Mouse (Mus musculus) kidney, adult 9 months (tissue): ENCODE results near the gene Pank1.

Experiments
- DNase-seq: peaks from one replicate; pipeline ENCODE4 v3.0.0; 2022

The Pank1 gene

DNA sequence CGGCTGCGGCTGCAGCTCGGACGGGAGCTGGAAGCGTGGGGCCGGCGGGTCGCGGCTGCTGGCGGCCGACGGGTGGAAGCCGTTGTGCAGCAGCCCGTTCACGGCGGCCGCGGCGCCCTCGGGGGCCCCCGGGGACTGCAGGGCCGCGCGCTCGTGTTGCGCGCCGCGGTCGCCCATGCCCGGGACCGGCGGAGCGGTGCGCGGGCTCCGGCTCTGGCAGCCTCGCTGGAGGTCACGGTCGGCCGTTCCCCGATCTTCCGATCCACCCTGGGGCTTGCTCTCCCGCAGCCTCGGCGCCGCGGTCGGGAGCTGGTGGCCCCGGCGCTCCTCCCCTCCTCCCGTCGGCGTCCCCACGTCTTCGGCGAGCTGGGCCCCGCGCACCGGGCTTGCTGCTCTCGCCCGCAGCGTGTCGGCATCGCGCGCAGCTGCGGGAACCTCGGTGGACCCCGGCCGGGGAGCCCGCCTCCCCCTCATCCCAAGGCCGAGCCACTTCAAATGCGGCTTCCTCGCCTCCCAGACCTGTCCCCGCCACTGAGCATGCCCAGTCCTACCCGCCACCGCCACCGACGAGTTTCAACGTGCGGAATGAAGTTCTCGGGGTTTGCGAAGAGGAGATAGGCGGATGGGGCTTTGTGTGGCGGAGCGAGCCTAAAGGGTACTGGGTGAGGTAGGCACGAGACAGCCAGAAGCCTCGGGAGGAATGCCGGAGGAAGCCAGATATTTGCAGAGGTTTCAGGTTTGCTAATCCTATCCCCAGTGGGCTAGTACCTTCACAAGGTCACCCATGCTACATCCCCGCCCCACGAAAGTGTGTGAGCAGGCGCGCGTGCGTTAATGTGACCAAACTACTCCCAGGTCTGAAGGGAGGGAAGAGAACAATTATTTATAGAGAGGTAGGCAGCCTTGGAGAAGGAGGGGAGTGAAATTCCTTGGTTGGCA, at the start of gene Pank1:
Gene Pank1, minus strand, starts transcription at position 853 of the 939 bp plus-strand sequence.
- peak; percentile 93 for DNase-seq

DNA sequence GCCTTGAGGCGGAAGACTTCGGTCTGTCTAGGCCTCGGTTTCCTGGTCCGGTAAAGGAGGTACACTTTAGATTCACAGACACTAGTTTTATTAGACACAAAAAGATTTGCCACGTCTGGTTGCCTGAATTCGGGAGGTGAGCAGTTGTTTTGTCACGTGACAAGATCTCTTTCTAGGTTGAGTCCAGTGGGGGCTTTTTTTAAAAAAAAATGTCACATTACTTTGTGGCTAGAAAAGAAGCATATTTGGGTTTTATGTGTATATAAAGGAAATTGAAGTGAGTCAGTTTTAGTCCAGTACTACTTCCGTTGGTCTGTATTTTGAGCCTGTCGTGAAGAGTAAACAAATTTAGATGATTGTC, 43.3 kb upstream of the Pank1 start:
- DNase-seq: no peak

DNA sequence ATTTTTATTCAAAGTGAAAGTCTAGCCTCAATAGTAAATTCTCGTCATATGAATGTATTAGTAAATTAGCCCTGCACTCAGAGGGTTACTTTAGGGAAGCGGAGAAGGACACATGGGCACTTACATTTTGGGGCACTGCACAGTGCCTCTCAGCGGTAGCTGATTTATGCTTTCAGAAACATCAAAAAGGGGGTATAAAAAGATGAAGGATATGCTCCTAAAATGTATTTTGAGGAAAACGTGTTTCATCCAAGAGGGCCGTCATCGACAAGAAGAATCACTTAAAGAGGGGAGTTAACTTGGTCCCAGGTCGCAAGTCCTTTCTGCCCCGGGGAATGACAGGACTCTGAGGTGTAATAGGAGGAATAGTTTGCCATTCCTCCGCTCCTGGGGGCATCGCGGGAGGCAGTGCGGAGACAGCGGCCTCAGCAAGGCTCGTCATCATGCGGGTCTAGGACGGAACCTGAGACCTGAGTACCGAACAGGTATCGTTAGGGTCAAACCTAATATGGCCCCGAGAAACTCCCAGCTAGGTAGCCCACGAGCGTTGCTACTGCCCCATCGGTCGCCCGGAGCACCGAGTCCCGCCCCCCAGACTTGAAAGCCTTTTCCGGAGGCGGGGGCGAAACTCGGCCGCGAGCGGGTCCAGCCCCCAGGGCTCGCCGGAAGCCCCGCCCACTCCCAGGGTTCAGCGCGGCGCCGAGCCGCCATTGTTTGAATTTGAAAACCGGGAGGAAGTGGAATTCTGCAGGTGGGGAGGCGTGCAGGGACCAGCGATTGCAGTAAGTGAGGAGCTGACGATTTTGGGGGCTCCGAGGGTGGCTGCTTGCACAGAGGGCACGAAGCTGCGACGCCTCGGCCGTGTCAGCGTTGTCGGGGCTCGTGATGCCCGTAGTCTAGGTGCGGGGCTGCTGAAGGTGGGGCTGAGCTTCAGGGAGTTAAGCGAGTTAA, 42.7 kb upstream of the Pank1 start, which contains the start of gene Kif20b:
Gene Kif20b, plus strand, starts transcription at position 710 of the 951 bp plus-strand sequence.
- DNase-seq: peak; percentile 92

DNA sequence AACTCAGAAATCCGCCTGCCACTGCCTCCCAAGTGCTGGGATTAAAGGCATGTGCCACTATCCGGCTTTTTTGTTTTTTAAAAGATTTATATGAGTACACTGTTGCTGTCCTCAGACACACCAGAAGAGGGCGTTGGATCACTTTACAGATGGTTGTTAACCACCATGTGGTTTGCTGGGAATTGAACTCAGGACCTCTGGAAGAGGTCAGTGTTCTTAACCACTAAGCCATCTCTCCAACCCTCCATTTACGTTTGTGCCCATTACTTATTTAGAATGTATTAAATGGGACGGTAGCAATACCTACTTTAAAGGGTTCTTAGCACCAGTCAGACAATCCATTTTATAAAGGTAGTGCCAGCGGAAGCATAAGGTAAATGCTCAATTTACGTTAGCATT, 42.0 kb upstream of the Pank1 start:
- DNase-seq: no peak

DNA sequence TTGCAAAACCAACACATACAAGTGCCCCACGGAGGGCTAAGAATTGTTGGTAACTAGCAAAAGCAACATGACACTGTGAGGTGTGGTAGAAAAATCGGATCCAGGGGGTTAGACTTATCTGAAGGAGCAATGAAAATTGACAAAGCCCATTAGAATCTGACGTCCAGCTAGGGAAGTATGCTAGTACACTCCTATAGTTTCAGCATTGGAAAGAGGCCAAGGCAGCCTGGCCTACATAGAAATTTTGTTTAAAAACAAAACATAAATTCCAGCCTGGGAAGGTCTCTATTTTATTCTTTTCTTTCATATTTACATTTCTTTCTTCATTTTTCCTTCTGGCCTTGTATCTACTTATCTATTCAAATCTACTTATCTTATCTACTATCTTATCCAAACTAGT, 41.3 kb upstream of the Pank1 start:
- DNase-seq: no peak

DNA sequence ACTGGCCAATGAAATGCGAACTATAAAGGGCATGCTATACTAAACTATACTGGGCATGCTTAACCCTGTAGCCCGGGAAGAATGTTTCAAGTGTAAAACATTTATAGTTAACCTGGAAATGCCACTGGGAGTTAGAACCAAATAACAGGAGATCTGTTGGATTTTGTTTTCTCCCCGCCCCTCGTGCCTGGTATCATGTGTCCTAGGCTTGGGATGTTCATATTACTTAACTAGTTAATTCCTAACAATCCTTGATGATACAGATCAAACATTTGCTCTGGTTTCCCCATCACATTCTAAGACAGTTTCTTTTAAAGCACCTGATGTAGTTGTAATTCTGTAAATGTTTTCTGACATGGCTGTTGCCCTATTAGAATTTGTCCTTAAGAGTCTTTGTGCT, 40.8 kb upstream of the Pank1 start:
- peak; percentile 89 for DNase-seq

DNA sequence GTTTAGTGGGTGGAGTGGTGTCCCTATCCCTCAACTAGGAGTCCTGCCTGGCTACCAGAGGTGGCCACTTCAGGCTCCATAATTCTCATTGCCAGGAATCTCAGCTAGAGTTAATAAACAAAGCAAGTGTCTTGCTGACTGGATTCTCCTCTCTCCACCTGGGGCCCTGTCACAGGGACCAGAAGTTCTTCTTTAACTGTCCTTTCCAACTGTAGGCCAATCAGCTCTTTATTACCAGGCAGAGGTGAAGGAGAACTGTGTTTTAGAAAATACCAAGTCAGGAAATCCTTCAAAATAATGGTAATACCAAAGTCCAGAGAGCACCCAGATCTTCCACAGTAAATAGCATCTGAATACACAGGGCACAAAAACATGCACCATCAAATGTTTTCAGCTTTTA, 33.1 kb upstream of the Pank1 start:
- peak; percentile 74 for DNase-seq

DNA sequence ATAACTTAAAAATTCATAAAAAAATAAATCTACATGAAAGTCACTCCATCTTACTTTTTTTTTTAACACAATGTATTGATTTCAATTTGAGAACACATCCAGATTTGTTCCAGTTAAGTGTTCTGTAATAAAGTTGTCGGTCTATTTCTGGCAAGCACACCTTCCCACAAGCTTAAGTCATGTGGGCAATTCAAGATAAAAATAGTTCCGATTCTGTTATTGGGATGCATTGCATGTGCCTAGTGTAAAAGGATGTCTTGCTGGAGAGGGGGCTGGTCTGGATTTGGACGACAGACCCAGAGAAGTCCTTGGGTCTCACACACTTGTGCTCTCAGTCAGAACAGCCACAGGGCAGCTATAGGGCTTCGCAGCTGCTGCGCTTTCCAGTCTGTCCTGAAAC, 27.5 kb upstream of the Pank1 start:
- no peak for DNase-seq

DNA sequence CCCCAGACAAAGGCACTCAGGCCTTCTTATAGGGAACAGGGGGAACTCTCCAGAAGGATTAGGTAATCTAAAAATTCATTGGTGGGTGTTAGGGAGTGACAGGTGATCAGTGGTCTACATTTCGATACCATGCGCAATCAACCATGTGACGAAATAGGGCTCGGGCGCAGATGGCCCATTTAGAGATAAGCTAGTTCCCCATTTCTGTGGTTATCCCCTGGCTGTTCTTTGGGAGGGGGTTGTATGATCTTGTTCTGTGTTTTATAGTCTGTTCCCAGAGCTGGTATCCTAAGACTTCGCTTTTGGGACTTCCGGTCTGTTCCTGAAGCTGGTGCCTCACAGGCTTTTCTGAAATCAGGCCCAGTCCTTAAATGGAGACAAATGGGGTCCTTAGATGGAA, 26.2 kb upstream of the Pank1 start:
- DNase-seq: no peak

DNA sequence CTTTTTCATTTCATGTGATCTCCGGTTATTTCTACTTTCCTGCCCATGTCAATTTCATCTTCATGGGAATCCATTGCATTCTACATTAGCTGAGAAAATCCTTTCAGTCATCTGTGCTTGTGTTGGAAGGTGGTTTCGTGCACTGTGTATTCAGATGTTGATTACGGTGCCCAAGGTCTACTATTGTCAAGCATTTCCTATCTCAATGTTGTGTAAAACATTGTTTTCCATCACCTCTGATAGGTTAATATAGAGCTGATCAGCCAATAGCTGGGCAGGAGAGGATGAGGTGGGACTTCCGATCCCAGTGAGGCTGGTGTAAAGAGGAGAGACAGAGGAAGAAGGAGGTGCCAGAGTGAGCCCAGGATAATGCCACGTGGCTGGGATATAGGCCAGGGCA, 24.8 kb upstream of the Pank1 start:
- no peak for DNase-seq

DNA sequence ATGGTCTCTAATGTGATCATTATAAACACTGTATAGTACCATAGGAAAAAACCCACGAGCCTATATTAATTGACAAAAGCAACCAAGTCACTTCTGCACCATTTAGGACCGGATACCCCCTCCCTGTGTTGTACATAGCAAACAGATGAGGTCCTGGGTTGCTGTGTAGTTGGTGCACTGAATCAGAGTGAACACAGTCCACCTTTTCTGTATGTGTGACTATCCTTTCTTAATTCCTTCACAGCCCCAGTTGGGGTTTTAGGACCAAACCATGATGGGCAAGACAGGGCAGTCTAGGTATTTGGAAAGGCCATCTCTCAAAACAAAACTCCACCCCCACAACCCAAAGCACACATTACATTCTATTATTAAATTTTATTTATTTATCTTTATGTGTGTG, 22.5 kb upstream of the Pank1 start:
- no peak for DNase-seq

DNA sequence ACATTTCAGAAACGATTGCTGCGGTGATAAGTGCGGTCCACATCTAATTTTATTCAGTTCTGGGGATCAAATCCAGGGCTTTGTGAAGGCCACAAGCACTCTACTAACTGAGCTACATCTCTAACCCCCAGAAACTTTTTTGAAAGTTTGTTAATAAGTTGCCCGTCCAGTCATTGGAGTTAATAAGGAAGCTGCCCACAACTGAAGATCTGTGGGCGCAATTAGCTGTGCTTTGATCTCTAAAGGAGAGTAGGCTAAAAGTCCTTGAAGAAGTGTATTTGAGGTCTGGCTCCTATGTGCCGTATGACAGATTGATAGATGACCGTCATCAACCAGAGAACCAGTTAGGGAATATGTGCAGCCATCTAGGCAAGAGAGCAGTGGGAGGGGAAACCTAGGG, 22.0 kb upstream of the Pank1 start:
- peak; percentile 71 for DNase-seq

DNA sequence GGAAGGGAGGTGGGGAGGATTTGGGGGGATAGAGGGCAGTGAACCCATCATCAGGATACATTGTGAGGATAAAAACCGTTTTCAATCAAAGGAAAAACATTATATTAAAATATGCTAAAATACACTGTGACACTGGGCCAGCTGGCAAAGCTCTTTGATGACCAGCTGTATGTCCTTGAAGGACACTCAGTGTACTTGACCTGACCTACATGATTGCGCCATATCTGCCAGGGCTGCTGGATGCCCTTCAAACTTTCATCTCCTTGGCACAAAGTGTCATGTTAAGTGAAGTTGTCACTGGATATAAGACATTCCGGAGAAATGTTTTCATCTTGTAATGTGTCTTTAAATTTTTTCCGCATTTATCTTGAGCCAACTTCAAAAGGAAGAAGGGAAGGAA, 19.7 kb upstream of the Pank1 start:
- DNase-seq: no peak

DNA sequence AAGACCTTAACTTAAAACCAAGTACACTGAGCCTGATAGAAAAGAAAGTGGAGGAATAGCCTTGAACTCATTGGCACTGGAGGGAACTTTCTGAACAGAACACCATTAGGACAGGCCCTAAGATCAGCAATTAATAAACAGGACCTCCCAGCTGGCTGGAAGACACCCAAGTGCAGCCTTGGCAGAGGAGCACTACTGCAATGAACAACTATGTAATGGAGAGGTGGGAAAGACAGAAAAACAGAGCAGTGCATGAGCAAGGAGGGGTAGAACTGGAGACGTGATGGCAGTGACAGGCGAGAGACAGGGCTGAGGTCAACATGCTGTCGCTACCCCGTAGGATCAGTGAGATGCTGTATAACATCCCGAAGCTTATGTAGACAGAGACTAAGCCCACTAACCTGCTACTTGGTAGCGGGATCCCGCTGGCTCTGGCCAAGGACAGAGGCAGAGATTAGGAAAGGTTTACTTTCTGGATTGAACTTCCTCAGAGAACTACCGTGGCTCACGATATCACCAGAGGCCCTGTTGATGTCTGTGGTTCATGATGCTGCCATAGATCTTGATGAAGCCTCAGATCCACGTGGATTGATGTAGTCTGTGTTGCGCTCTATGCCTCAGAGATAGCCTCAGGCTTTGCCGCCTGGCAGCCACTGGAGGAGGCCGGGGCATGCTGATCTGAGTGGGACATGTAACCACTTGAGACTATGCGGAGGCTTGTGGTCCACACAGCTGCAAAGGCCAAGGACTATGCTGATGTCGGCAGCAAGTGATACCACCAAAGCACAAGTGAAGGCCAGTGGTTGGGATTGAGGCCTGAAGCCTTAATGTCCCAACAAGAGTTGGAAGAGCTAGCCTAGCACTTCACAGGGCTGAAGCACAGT, 18.1 kb upstream of the Pank1 start:
- no peak for DNase-seq

DNA sequence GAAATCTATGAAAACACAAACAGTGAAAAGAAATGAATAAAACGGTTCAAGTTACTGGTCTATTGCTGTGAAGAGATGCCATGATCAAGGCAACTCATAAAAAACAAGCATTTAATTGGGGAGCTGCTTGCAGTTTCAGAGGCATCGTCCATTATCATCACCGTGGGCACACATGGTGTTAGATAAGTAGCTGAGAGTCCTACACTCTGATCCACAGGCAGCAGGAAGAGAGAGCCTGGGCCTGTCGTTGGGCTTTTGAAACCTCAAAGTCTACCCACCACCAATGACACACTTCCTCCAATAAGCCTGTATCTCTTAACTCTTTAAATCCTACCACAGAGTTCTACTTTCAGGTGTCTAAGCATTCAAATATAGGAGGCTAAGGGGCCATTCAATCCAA, 15.8 kb upstream of the Pank1 start:
- no peak for DNase-seq

DNA sequence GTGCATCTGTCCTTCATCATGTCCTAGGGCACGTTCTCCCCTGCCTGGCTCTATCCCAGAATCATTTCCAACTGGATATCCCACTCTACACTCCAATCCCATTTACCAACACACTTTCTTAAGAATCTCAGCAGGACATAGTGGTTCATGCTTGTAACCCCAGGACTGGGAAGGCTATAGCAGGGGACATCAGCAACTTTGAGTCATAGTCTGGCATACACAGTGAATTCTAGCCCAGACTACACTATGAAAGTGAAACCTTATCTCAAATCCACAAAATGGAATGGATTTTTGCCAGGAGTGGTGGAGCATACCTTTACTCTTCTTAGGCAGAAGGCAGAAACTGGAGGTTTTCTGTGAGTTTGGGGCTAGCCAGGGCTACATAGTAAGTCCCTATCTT, 12.3 kb upstream of the Pank1 start:
- DNase-seq: no peak

DNA sequence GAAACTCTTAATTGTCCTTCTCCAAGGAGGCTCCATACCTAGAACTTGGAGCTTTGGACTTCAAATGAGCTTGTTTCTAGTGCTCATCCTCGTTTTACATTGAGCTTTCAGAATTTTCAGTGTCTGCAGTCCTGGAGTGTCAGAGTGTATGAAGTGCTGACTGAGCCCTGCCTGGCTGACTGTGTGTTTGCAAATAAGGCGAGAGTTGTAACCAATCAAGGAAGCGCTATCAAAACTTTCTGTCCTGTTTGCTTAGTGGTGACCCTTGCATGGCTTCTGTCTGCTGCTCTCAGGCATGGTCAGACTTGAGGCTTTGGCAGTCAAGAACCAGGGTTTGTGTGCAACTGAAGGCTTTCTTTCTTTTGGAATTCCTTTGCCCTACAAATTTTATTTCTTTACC, 11.7 kb upstream of the Pank1 start:
- no peak for DNase-seq

DNA sequence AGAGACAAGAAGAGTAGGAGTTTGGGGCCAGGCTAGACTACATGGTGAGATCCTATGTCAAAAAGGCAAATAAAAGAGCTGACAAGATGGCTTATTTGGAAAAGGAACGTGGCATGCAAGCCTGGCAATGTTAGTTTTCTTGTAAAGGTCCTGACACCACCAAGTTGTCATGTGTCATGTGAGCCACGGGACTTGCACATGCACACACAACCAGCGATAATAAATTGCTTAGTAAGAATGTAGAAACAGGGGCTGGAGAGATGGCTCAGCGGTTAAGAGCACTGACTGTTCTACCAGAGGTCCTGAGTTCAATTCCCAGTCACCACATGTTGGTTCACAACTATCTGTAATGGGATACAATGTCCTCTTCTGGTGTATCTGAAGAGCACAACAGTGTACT, 7.1 kb upstream of the Pank1 start:
- no peak for DNase-seq

DNA sequence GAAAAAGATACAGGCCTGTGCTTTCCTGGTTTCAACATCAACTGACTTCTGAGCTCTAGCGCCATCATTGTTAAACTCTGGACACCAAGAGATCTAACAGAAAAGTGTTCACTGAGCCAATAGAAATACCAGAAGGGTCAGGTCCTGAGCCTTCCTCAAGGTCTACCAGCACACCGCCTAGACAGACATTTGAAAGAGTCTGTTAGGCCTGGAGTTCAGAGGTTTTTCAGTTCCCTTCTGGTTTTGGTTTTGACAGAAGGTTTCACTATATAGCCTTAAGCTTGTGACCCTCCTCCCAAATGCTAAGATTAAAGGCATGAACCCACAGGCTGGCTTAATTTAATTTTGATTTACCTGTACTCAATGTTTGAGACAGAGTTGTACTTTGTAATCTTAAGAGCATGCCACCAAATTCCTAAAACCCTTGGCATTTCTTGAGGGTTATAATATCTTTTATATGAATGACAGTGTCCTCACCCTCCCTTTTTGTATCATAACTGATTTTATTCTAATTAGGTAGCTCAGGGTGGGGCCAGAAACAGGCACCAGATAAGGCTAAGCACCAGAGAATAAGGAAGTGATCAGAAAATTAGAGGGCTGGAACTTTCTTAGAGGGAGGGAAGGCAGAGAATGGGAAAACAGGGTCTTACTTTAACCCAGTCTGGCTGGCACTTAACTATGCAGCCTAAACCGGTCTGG, 4.4 kb upstream of the Pank1 start:
- DNase-seq: no peak

DNA sequence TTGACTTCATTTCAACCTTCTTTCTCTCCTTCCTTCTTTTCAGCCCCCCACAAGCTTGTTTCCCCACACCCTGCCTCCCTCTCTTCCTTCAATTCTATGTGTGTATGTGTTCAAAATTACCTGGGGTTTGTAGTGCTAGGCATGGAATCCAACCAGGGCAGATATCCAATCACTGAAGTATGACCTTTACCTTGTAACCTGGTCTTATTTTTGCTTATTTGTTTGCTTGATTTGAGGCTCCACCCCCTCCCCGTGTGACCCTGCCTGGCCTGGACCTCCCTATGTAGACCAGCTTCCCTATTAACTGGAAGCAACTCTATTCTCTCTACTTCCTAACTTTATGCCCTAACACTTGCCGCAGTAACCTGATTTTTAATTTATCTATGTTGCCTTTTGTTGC, 3.2 kb upstream of the Pank1 start:
- peak; percentile 52 for DNase-seq

DNA sequence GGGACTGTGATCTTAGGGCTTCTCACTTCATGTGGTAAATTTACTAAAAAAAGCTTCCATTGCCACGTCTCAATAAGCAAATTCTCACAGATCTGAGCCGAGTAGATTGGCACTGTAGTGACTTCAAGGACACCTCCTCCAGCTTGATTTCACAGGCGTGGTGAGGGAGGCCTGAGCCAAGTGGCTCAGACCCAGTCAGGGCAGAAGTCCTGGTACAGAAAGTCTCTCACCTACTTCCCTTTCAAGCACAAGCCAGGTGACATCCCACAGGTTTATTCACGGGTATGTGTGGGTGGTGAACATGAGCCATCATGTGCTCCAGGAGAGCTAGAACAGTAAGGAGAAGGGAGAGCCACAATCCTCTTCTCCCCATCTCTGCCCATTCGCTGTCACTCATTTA, 1.9 kb upstream of the Pank1 start:
- peak; percentile 73 for DNase-seq

DNA sequence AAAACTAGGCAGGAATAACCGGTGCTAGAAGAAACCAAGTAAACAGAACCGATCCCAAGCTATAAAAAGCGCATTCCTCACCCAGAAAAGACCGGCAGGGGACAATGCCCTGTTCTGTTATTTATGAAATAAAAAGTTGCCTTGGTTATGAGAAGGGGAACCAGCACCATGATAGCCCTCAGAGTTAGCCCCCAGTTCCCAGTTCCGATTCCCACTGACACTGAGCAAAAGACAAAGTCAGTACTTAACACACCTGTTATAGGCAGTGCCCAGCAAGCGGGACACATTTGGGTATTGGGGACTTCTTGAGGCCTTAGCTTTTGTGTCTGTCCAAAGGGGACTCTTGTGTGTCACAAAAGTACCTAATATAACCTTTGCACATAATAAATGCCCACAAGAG, 369 bp upstream of the Pank1 start:
- DNase-seq: no peak
